Mouse (Mus musculus) G1E (cell line): ENCODE results near the gene Eef1a1.

Experiments
- CTCF ChIP-seq: IDR thresholded peaks from 2 replicates; pipeline ENCODE4 v1.5.1; 2012; ENCODE audit warnings: low read depth, low read length, inconsistent platforms, mixed read lengths
- GATA1 ChIP-seq: IDR thresholded peaks from 2 replicates; pipeline ENCODE4 v1.6.1; 2012; ENCODE audit warnings: borderline replicate concordance, low read length, inconsistent platforms, mixed read lengths
- POLR2AphosphoS5 ChIP-seq: IDR thresholded peaks from 2 replicates; pipeline ENCODE4 v1.6.1; 2012; ENCODE audit warnings: low read depth, low read length, inconsistent platforms; ENCODE audit not compliant: insufficient replicate concordance
- TAL1 ChIP-seq: conservative IDR thresholded peaks from 2 replicates; pipeline ENCODE4 v1.6.1; 2012; ENCODE audit warnings: low read depth, low read length, inconsistent platforms, mixed read lengths

GRCm38 (mm10) chr9:78508106-78508786 is 19.3 kb upstream of the Eef1a1 start:
- TF ChIP-seq CTCF (no peak), GATA1 (no peak), POLR2AphosphoS5 (no peak), TAL1 (no peak)
